In genomic region chr11:96917415-96917814, GRCm38 (mm10) we compare ENCODE assay signal across 15 mouse cellular contexts. TPM values are rescaled to one million over a fixed set of nuclear protein-coding genes. Genes with fewer than 3 reads are reported as not detected.
DNase-seq lines count a peak whose midpoint lies in the region; ATAC-seq and TF ChIP-seq lines count a peak whose summit lies in the region.
"Had no signal": no experiment of that assay in that cellular context is flagged by ENCODE, and none has a peak within 500 bp of the region (broad histone marks: within the 10 kb centered on the region; RNA-seq: fewer than 3 reads in every experiment).

No protein-coding gene starts in this region.

- H3K9me3 ChIP-seq in heart, embryonic 13.5 days, result no peaks in the 10 kb centered on the region
- no peaks in the 10 kb centered on the region for H3K9me3 ChIP-seq in MEL (replicated peaks; ENCODE audit: insufficient read depth, low read length)
- no peaks in the 10 kb centered on the region for H3K9me3 ChIP-seq in liver, postnatal 0 days (ENCODE audit: low read length)
- H3K9me3 ChIP-seq: forebrain, embryonic 15.5 days; hindbrain, embryonic 15.5 days; megakaryocyte, embryonic 14.5 days had no signal

- ATAC-seq in heart, embryonic 13.5 days (ENCODE audit: extremely low read depth, insufficient number of reproducible peaks, low FRiP score, low TSS enrichment), result no peak
- peak; percentile 78 for ATAC-seq in erythroid progenitor cell, adult 5-6 weeks (replicated peaks; ENCODE audit: low FRiP score, poor library complexity, severe bottlenecking)
- ATAC-seq in liver, postnatal 0 days, result peak; percentile 70

- TF ChIP-seq CTCF in MEL (IDR thresholded peaks at IDR 0.05 in 2 of 3, conservative IDR thresholded peaks at IDR 0.05 in 1 of 3; ENCODE audit: control insufficient read depth in 1 of 3, insufficient read depth in 1 of 3, low read depth in 2 of 3, low read length in 3 of 3, poor library complexity in 1 of 3, severe bottlenecking in 1 of 3), result no peak
- TF ChIP-seq CTCF in liver, postnatal 0 days (IDR thresholded peaks at IDR 0.05; ENCODE audit: low read depth), result no peak
- TF ChIP-seq CTCF in gastrocnemius, adult 2 months (IDR thresholded peaks at IDR 0.05), result no peak

- DNase-seq in heart, postnatal 36 days, result no peak
- DNase-seq in MEL (ENCODE audit: low read depth, low spot score), result peak; percentile 70
- peak; percentile 66 for DNase-seq in liver, postnatal 0 days
- DNase-seq in kidney, adult 9 months, result no peak
- no peak for DNase-seq in gastrocnemius, adult 2 months
- DNase-seq in neural tube, embryonic 10.5 days (ENCODE audit: extremely low spot score, low spot score), result no peak
- DNase-seq: cerebellum, adult 11 months; kidney, postnatal 14 days; lung, adult 18-20 months had no signal

- H3K36me3 ChIP-seq in heart, embryonic 13.5 days, result no peaks in the 10 kb centered on the region
- H3K36me3 ChIP-seq in MEL (ENCODE audit: control insufficient read depth in 1 of 2, insufficient read depth in 2 of 2, low read length in 2 of 2), result peaks cover 0 to 6% of the 10 kb centered on the region in 2 experiments; a peak in 2 of 4 replicates
- no peaks in the 10 kb centered on the region for H3K36me3 ChIP-seq in liver, postnatal 0 days (replicated peaks; ENCODE audit: insufficient read depth, low read length)
- H3K36me3 ChIP-seq: forebrain, embryonic 15.5 days; hindbrain, embryonic 15.5 days had no signal

- no peak for TF ChIP-seq POLR2A in MEL (IDR thresholded peaks at IDR 0.05; ENCODE audit: control insufficient read depth in 1 of 2, insufficient read depth in 1 of 2, low read depth in 1 of 2, low read length in 2 of 2, poor library complexity in 1 of 2)

- 67% methylated on average over 6 of the region's 6 CpGs for WGBS in heart, embryonic 13.5 days
- WGBS in liver, postnatal 0 days (ENCODE audit: insufficient replicate concordance), result 47% methylated on average over 6 of the region's 6 CpGs

- peak; percentile 52 to 58; a peak in 3 of 4 replicates for TF ChIP-seq EP300 in MEL (IDR thresholded peaks at IDR 0.05; ENCODE audit: low read depth in 1 of 2, low read length in 2 of 2)
- TF ChIP-seq EP300 in liver, postnatal 0 days (IDR thresholded peaks at IDR 0.05; ENCODE audit: low read depth), result peak; percentile 98

- H3K27me3 ChIP-seq in heart, embryonic 13.5 days (replicated peaks), result no peaks in the 10 kb centered on the region; the same call in 1 of the 2 replicates
- H3K27me3 ChIP-seq in MEL (ENCODE audit: control insufficient read depth in 1 of 2, insufficient read depth in 2 of 2, low read length in 2 of 2), result no peaks in the 10 kb centered on the region
- no peaks in the 10 kb centered on the region for H3K27me3 ChIP-seq in liver, postnatal 0 days (ENCODE audit: insufficient read depth, low read length)
- H3K27me3 ChIP-seq: forebrain, embryonic 15.5 days; hindbrain, embryonic 15.5 days had no signal

- no peak overlapping the region for H3K4me3 ChIP-seq in heart, embryonic 13.5 days
- H3K4me3 ChIP-seq in MEL (ENCODE audit: control insufficient read depth in 1 of 2, insufficient read depth in 1 of 2, low read depth in 2 of 2, low read length in 2 of 2), result peak overlapping the region; percentile 54 to 64
- H3K4me3 ChIP-seq in liver, postnatal 0 days (ENCODE audit: low read depth, low read length), result no peak overlapping the region
- H3K4me3 ChIP-seq in gastrocnemius, adult 2 months, result no peak overlapping the region

- H3K79me2 ChIP-seq in MEL (ENCODE audit: control insufficient read depth, insufficient read depth, low read length, poor library complexity), result peaks cover 4% of the 10 kb centered on the region

- peak overlapping the region; percentile 69 for H3K4me2 ChIP-seq in heart, embryonic 13.5 days
- peak overlapping the region; percentile 91 for H3K4me2 ChIP-seq in liver, postnatal 0 days (ENCODE audit: low read depth, low read length)

- H3K9ac ChIP-seq in heart, embryonic 13.5 days, result peak overlapping the region; percentile 74
- H3K9ac ChIP-seq in MEL (ENCODE audit: control insufficient read depth, low read depth, low read length, poor library complexity, severe bottlenecking), result peak overlapping the region; percentile 75
- peak overlapping the region; percentile 58 for H3K9ac ChIP-seq in liver, postnatal 0 days (replicated peaks)
- H3K9ac ChIP-seq: hindbrain, embryonic 15.5 days had no signal

- TF ChIP-seq RAD21 in MEL (IDR thresholded peaks at IDR 0.05; ENCODE audit: low read depth, low read length), result no peak

- intact Hi-C loops in heart, postnatal 36 days (cut with DNase I), result loop anchor here (1.0 to 5.0 kb wide), 3 partner anchors 21 to 109 kb away; partner anchors contain the start of gene Sp2
- intact Hi-C loops in gastrocnemius, adult 2 months (cut with DNase I), result loop anchor here (2.0 kb wide), 1 partner anchor 107 kb away; no protein-coding TSS in a partner anchor

- peak overlapping the region; percentile 48; the same call in 1 of the 2 replicates for H3K27ac ChIP-seq in heart, embryonic 13.5 days (replicated peaks)
- H3K27ac ChIP-seq in MEL (ENCODE audit: control insufficient read depth, low read depth, low read length), result peak overlapping the region; percentile 81
- H3K27ac ChIP-seq in liver, postnatal 0 days (ENCODE audit: low read depth), result peak overlapping the region; percentile 80
- no peak overlapping the region for H3K27ac ChIP-seq in gastrocnemius, adult 2 months
- H3K27ac ChIP-seq: forebrain, embryonic 15.5 days; hindbrain, embryonic 15.5 days had no signal

- H3K4me1 ChIP-seq in heart, embryonic 13.5 days, result peaks cover 24% of the 10 kb centered on the region
- peaks cover 2 to 23% of the 10 kb centered on the region in 2 experiments; a peak in 3 of 4 replicates for H3K4me1 ChIP-seq in MEL (ENCODE audit: control insufficient read depth in 1 of 2, insufficient read depth in 2 of 2, low read length in 2 of 2)
- peaks cover 35% of the 10 kb centered on the region for H3K4me1 ChIP-seq in liver, postnatal 0 days (ENCODE audit: insufficient read depth)

TF ChIP-seq in MEL, 35 proteins besides CTCF, POLR2A, EP300 and RAD21:
- TF ChIP-seq MAZ (IDR thresholded peaks at IDR 0.05; ENCODE audit: low read depth, low read length) (no peak), CHD2 (IDR thresholded peaks at IDR 0.05; ENCODE audit: low read length) (no peak), ETS1 (IDR thresholded peaks at IDR 0.05; ENCODE audit: low read depth, low read length) (0 out of 2 replicates have a peak, but pooled peaks have one; percentile 7), SIN3A (IDR thresholded peaks at IDR 0.05; ENCODE audit: low read length) (no peak), NRF1 (IDR thresholded peaks at IDR 0.05; ENCODE audit: insufficient read depth, low read depth, low read length, poor library complexity, severe bottlenecking) (no peak), TAL1 (IDR thresholded peaks at IDR 0.05; ENCODE audit: low read length) (peak; percentile 80), MAX (IDR thresholded peaks at IDR 0.05; ENCODE audit: low read length) (no peak), RCOR1 (IDR thresholded peaks at IDR 0.05; ENCODE audit: low read depth, low read length) (peak; percentile 27; the same call in 1 of the 2 replicates), TBP (IDR thresholded peaks at IDR 0.05; ENCODE audit: low read depth, low read length) (0 out of 2 replicates have a peak, but pooled peaks have one; percentile 31), TCF12 (IDR thresholded peaks at IDR 0.05; ENCODE audit: low read depth, low read length) (peak; percentile 76), MXI1 (IDR thresholded peaks at IDR 0.05; ENCODE audit: low read depth, low read length) (no peak), CHD1 (IDR thresholded peaks at IDR 0.05; ENCODE audit: low read depth, low read length) (no peak), GATA1 (IDR thresholded peaks at IDR 0.05; ENCODE audit: low read depth, low read length) (peak; percentile 65)

RNA-seq across cellular contexts. Expression of gene Cdk5rap3, which starts 1.1 kb away (rescaled TPM):
- 50.4 and 52.4 TPM in 2 replicates for polyA plus RNA-seq in heart, embryonic 13.5 days (2015; fragmentation: Nextera tagmentation; extraction: Ambion mirVana)
- 10 to 100 TPM; 22.7 to 23.7 TPM for total RNA-seq in heart, postnatal 36 days (2021)
- 45.2 and 48.9 TPM in 2 replicates for total RNA-seq in MEL (2012; rRNA removed)
- 10 to 100 TPM in 1 of 2 experiments, not detected in 1; 55.4 TPM for polyA plus RNA-seq in MEL (2012; ENCODE audit: insufficient read depth in 1 of 2, insufficient read length in 2 of 2, low read depth in 1 of 2, low replicate concordance in 2 of 2, missing spikeins in 1 of 2)
- total RNA-seq in erythroid progenitor cell, adult 5-6 weeks (2015; ENCODE audit: low replicate concordance), result 7.9 and 9.6 TPM in 2 replicates
- total RNA-seq in erythroid progenitor cell, adult 5-6 weeks (2017; ENCODE audit: low replicate concordance), result 21.6 and 25.2 TPM in 2 replicates
- 38.3 and 38.4 TPM in 2 replicates for polyA plus RNA-seq in liver, postnatal 0 days (2015; fragmentation: Nextera tagmentation; extraction: Ambion mirVana)
- 10 to 100 TPM; 21.5 to 24.0 TPM for total RNA-seq in gastrocnemius, adult 2 months (2021)

RNA-seq across cellular contexts. Expression of gene Prr15l, which starts 10.5 kb away (rescaled TPM):
- polyA plus RNA-seq in heart, embryonic 13.5 days (2015; fragmentation: Nextera tagmentation; extraction: Ambion mirVana), result 0.79 and 1.0 TPM in 2 replicates
- 1 to 10 TPM in 1 of 2 experiments, under 1 TPM in 1; 0.73 to 1.8 TPM for total RNA-seq in heart, postnatal 36 days (2021)
- total RNA-seq in MEL (2012; rRNA removed), result 0.08 TPM in 1 of 2 replicates, not detected in the other
- polyA plus RNA-seq in MEL (2012; ENCODE audit: insufficient read depth in 1 of 2, insufficient read length in 2 of 2, low read depth in 1 of 2, low replicate concordance in 2 of 2, missing spikeins in 1 of 2), result under 1 TPM in 1 of 2 experiments, not detected in 1; 0.19 TPM
- not detected in 2 replicates for total RNA-seq in erythroid progenitor cell, adult 5-6 weeks (2015; ENCODE audit: low replicate concordance)
- total RNA-seq in erythroid progenitor cell, adult 5-6 weeks (2017; ENCODE audit: low replicate concordance), result 0.26 TPM in 1 of 2 replicates, not detected in the other
- polyA plus RNA-seq in liver, postnatal 0 days (2015; fragmentation: Nextera tagmentation; extraction: Ambion mirVana), result 10.1 and 13.9 TPM in 2 replicates
- total RNA-seq in gastrocnemius, adult 2 months (2021), result not detected
- total RNA-seq: left cerebral cortex, adult 8-10 months had no signal
- polyA plus RNA-seq: forebrain, embryonic 15.5 days had no signal

RNA-seq across cellular contexts. Expression of gene Pnpo, which starts 26.4 kb away (rescaled TPM):
- 53.3 and 55.6 TPM in 2 replicates for polyA plus RNA-seq in heart, embryonic 13.5 days (2015; fragmentation: Nextera tagmentation; extraction: Ambion mirVana)
- total RNA-seq in heart, postnatal 36 days (2021), result 10 to 100 TPM; 12.8 to 13.9 TPM
- total RNA-seq in MEL (2012; rRNA removed), result 41.7 and 55.7 TPM in 2 replicates
- 10 to 100 TPM in 1 of 2 experiments, not detected in 1; 38.8 TPM for polyA plus RNA-seq in MEL (2012; ENCODE audit: insufficient read depth in 1 of 2, insufficient read length in 2 of 2, low read depth in 1 of 2, low replicate concordance in 2 of 2, missing spikeins in 1 of 2)
- total RNA-seq in erythroid progenitor cell, adult 5-6 weeks (2015; ENCODE audit: low replicate concordance), result 57.0 and 70.6 TPM in 2 replicates
- 74.7 and 92.1 TPM in 2 replicates for total RNA-seq in erythroid progenitor cell, adult 5-6 weeks (2017; ENCODE audit: low replicate concordance)
- polyA plus RNA-seq in liver, postnatal 0 days (2015; fragmentation: Nextera tagmentation; extraction: Ambion mirVana), result 271 and 273 TPM in 2 replicates
- 1 to 10 TPM; 7.4 to 8.2 TPM for total RNA-seq in gastrocnemius, adult 2 months (2021)

Comparison
In these comparisons a context has a peak if more than half of its experiments do, and no peak if none do; other contexts are left out.
1. H3K4me3 ChIP-seq: peak in MEL (2 of 2); none in heart, embryonic 13.5 days (single experiment), liver, postnatal 0 days (single experiment) and gastrocnemius, adult 2 months (single experiment).
2. DNase-seq: peak in MEL (single experiment) and liver, postnatal 0 days (single experiment); none in heart, postnatal 36 days (0 of 2), kidney, adult 9 months (single experiment), gastrocnemius, adult 2 months (single experiment) and neural tube, embryonic 10.5 days (single experiment).
3. Peak in every context shown above with its lines, with median percentiles within 50 percentile points of each other: H3K9ac ChIP-seq.